Mouse (Mus musculus) liver, adult 2 months (tissue): ENCODE data around the gene Nlgn1.

Experiments
- CTCF ChIP-seq: fragments of 200-500 bp; IDR thresholded peaks from 2 replicates; pipeline ENCODE4 v1.5.1; 2011; ENCODE audit warnings: low read depth, low read length, control low read depth
- POLR2A ChIP-seq: fragments of 200-500 bp; IDR thresholded peaks from 2 replicates; pipeline ENCODE4 v1.6.1; 2011; ENCODE audit warnings: low read length, control low read depth; ENCODE audit not compliant: insufficient read depth; ENCODE audit errors: extremely low read depth

DNA sequence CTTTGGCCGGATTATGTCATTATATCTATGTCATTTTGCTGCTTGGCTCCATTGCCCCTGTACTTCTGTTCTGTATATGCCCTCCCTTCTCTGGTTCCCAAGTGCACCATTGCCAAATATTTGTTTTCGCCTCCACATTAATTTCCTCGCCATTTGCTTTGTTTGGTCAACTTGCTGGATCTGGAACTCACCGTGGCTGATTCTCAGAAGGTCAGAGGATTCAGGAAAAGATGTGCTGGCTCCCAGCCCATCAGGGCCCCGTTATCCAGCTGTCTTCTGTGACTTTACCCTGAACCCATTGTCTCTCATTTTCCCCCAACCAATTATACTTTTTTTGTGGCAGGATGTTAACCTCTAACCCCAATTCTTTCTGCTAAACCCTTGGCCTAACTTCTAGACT lies 158.0 kb downstream of the Nlgn1 start:
- TF ChIP-seq CTCF, result no peak
- no peak for TF ChIP-seq POLR2A
